8 mouse cellular contexts compared by ENCODE assay signal in genomic region chr2:127182598-127183381, GRCm38 (mm10). TPM values are rescaled to one million over a fixed set of nuclear protein-coding genes. Genes with fewer than 3 reads are reported as not detected.
DNase-seq lines count a peak whose midpoint lies in the region; ATAC-seq lines count a peak whose summit lies in the region.

No protein-coding gene starts in this region.

- H3K9ac ChIP-seq in intestine, embryonic 15.5 days = peak overlapping the region; percentile 56

- peak; percentile 89 for DNase-seq in adrenal gland, postnatal 14 days
- DNase-seq in embryonic facial prominence, embryonic 10.5 days (ENCODE audit: low spot score) = peak; percentile 79
- peak; percentile 24 to 69 for DNase-seq in gastrocnemius, postnatal 4 days (ENCODE audit: low spot score in 2 of 2)
- peak; percentile 83 to 94 for DNase-seq in left cerebral cortex, postnatal 14 days (ENCODE audit: low spot score in 2 of 2)
- DNase-seq in right cerebral cortex, postnatal 25 days = peak; percentile 80
- DNase-seq in urinary bladder, postnatal 36 days (ENCODE audit: low spot score in 2 of 2) = peak; percentile 67 to 78

- whole genome bisulfite sequencing in embryonic facial prominence, embryonic 10.5 days = 3% methylated on average over 17 of the region's 17 CpGs
- 2% methylated on average over 17 of the region's 17 CpGs for WGBS in intestine, embryonic 15.5 days

- 0 out of 2 replicates have a peak, but pooled peaks cover 6% of the 10 kb centered on the region for H3K27me3 ChIP-seq in embryonic facial prominence, embryonic 10.5 days (replicated peaks; ENCODE audit: low read depth, poor library complexity, severe bottlenecking)
- H3K27me3 ChIP-seq in intestine, embryonic 15.5 days (replicated peaks) = no peaks in the 10 kb centered on the region

- H3K27ac ChIP-seq in embryonic facial prominence, embryonic 10.5 days (replicated peaks) = peak overlapping the region; percentile 87
- H3K27ac ChIP-seq in intestine, embryonic 15.5 days = peak overlapping the region; percentile 65

- H3K9me3 ChIP-seq in embryonic facial prominence, embryonic 10.5 days = no peaks in the 10 kb centered on the region
- no peaks in the 10 kb centered on the region for H3K9me3 ChIP-seq in intestine, embryonic 15.5 days

- no peaks in the 10 kb centered on the region for H3K36me3 ChIP-seq in embryonic facial prominence, embryonic 10.5 days (replicated peaks)
- no peaks in the 10 kb centered on the region for H3K36me3 ChIP-seq in intestine, embryonic 15.5 days

- H3K4me1 ChIP-seq in embryonic facial prominence, embryonic 10.5 days = peaks cover 7% of the 10 kb centered on the region
- H3K4me1 ChIP-seq in intestine, embryonic 15.5 days (replicated peaks) = no peaks in the 10 kb centered on the region

- peak overlapping the region; percentile 69 for H3K4me2 ChIP-seq in intestine, embryonic 15.5 days (replicated peaks)

- peak; percentile 100 for ATAC-seq in intestine, embryonic 15.5 days
- ATAC-seq in megakaryocyte-erythroid progenitor cell, adult 5-6 weeks (replicated peaks; ENCODE audit: low FRiP score, low TSS enrichment, poor library complexity, severe bottlenecking) = peak; percentile 100

- intact Hi-C loops in left cerebral cortex, postnatal 14 days (cut with DNase I) = no loop called here

- peak overlapping the region; percentile 65 for H3K4me3 ChIP-seq in embryonic facial prominence, embryonic 10.5 days
- peak overlapping the region; percentile 54 for H3K4me3 ChIP-seq in intestine, embryonic 15.5 days (replicated peaks)

RNA-seq across cellular contexts. Expression of gene 1810024B03Rik, which starts 25.3 kb away (rescaled TPM):
- total RNA-seq in adrenal gland, postnatal 14 days (2021) = 1.4 and 1.5 TPM in 2 replicates
- polyA plus RNA-seq in embryonic facial prominence, embryonic 10.5 days (2016; fragmentation: Nextera tagmentation; extraction: Ambion mirVana) = 2.5 and 2.6 TPM in 2 replicates
- total RNA-seq in gastrocnemius, postnatal 4 days (2021) = 1 to 10 TPM in 1 of 2 experiments, under 1 TPM in 1; 0.67 to 1.2 TPM
- 1.8 and 2.0 TPM in 2 replicates for polyA plus RNA-seq in intestine, embryonic 15.5 days (2015; fragmentation: Nextera tagmentation; extraction: Ambion mirVana)
- under 1 TPM; 0.33 to 0.36 TPM for total RNA-seq in left cerebral cortex, postnatal 14 days (2021)
- 2.8 and 6.5 TPM in 2 replicates for total RNA-seq in megakaryocyte-erythroid progenitor cell, adult 5-6 weeks (2014; fragmentation: Nextera tagmentation)
- total RNA-seq in megakaryocyte-erythroid progenitor cell, adult 5-6 weeks (2017) = 1.6 and 2.6 TPM in 2 replicates

RNA-seq across cellular contexts. Expression of gene Snrnp200, which starts 25.4 kb away (rescaled TPM):
- 67.1 and 69.7 TPM in 2 replicates for total RNA-seq in adrenal gland, postnatal 14 days (2021)
- 108 TPM in 2 replicates for polyA plus RNA-seq in embryonic facial prominence, embryonic 10.5 days (2016; fragmentation: Nextera tagmentation; extraction: Ambion mirVana)
- 10 to 100 TPM; 65.2 to 65.8 TPM for total RNA-seq in gastrocnemius, postnatal 4 days (2021)
- polyA plus RNA-seq in intestine, embryonic 15.5 days (2015; fragmentation: Nextera tagmentation; extraction: Ambion mirVana) = 42.2 and 45.2 TPM in 2 replicates
- 10 to 100 TPM; 73.1 to 81.4 TPM for total RNA-seq in left cerebral cortex, postnatal 14 days (2021)
- total RNA-seq in megakaryocyte-erythroid progenitor cell, adult 5-6 weeks (2014; fragmentation: Nextera tagmentation) = 99.4 and 122 TPM in 2 replicates
- total RNA-seq in megakaryocyte-erythroid progenitor cell, adult 5-6 weeks (2017) = 202 and 255 TPM in 2 replicates

RNA-seq across cellular contexts. Expression of gene Itpripl1, which starts 39.5 kb away (rescaled TPM):
- 13.8 and 14.4 TPM in 2 replicates for total RNA-seq in adrenal gland, postnatal 14 days (2021)
- 14.6 and 17.4 TPM in 2 replicates for polyA plus RNA-seq in embryonic facial prominence, embryonic 10.5 days (2016; fragmentation: Nextera tagmentation; extraction: Ambion mirVana)
- total RNA-seq in gastrocnemius, postnatal 4 days (2021) = 10 to 100 TPM; 11.1 to 11.2 TPM
- 25.2 and 27.1 TPM in 2 replicates for polyA plus RNA-seq in intestine, embryonic 15.5 days (2015; fragmentation: Nextera tagmentation; extraction: Ambion mirVana)
- 1 to 10 TPM; 3.3 to 4.4 TPM for total RNA-seq in left cerebral cortex, postnatal 14 days (2021)
- 17.9 and 23.4 TPM in 2 replicates for total RNA-seq in megakaryocyte-erythroid progenitor cell, adult 5-6 weeks (2014; fragmentation: Nextera tagmentation)
- total RNA-seq in megakaryocyte-erythroid progenitor cell, adult 5-6 weeks (2017) = 15.8 and 24.0 TPM in 2 replicates

RNA-seq across cellular contexts. Expression of gene Ncaph, which starts 49.0 kb away (rescaled TPM):
- total RNA-seq in adrenal gland, postnatal 14 days (2021) = 16.0 TPM in 2 replicates
- polyA plus RNA-seq in embryonic facial prominence, embryonic 10.5 days (2016; fragmentation: Nextera tagmentation; extraction: Ambion mirVana) = 116 and 117 TPM in 2 replicates
- 10 to 100 TPM; 22.3 to 24.0 TPM for total RNA-seq in gastrocnemius, postnatal 4 days (2021)
- polyA plus RNA-seq in intestine, embryonic 15.5 days (2015; fragmentation: Nextera tagmentation; extraction: Ambion mirVana) = 66.8 and 73.6 TPM in 2 replicates
- 1 to 10 TPM; 3.7 to 4.2 TPM for total RNA-seq in left cerebral cortex, postnatal 14 days (2021)
- 44.7 and 65.6 TPM in 2 replicates for total RNA-seq in megakaryocyte-erythroid progenitor cell, adult 5-6 weeks (2014; fragmentation: Nextera tagmentation)
- 55.8 and 57.3 TPM in 2 replicates for total RNA-seq in megakaryocyte-erythroid progenitor cell, adult 5-6 weeks (2017)

Comparison
In these comparisons a context has a peak if more than half of its experiments do, and no peak if none do; other contexts are left out.
1. Peak in every context shown above with its lines: DNase-seq, ATAC-seq, H3K4me3 ChIP-seq and H3K27ac ChIP-seq.